Comparison of ENCODE assay signal across 24 mouse cellular contexts in the genomic region with DNA sequence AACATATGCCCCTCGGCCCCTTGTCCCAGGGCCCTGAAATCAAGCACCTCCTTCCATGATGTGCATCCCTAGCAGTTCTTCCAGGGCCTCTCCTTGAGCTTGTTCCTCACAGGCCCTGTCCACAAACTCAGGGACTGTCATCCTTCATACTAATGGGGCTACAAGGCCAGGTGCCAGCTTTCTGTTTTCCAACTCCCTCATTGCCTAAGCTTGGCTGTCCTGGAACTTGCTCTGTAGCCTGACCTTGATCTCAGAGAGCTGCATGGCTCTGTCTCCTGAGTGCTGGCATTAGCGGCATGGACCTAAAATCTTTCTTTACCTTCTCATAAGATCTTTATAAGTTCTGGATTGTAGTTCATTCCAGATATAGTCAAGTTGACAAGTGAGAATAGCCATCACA. TPM values are rescaled to one million over a fixed set of nuclear protein-coding genes. Genes with fewer than 3 reads are reported as not detected.
A peak's percentile ranks its signal among the peaks of the same experiment; 100 is the strongest.
DNase-seq lines count a peak whose midpoint lies in the region; ATAC-seq and TF ChIP-seq lines count a peak whose summit lies in the region.
"Had no signal": no experiment of that assay in that cellular context is flagged by ENCODE, and none has a peak within 500 bp of the region (broad histone marks: within the 10 kb centered on the region; RNA-seq: fewer than 3 reads in every experiment).

No protein-coding gene starts in this region.

- H3K4me1 ChIP-seq in liver, adult 2 months (ENCODE audit: control insufficient read depth, insufficient read depth, low read length): peaks cover 13% of the 10 kb centered on the region; the same call in 1 of the 2 replicates
- peaks cover 22% of the 10 kb centered on the region for H3K4me1 ChIP-seq in liver, embryonic 12.5 days

- 49% methylated on average over 2 of the region's 2 CpGs for WGBS in liver, adult 2 months
- WGBS in liver, embryonic 12.5 days (ENCODE audit: insufficient replicate concordance): 73% methylated on average over 2 of the region's 2 CpGs

- no peak for ATAC-seq in liver, embryonic 12.5 days
- ATAC-seq: activated CD4-positive, CD25-positive, alpha-beta regulatory T cell, adult 4 months; CD4-positive, CD25-positive, alpha-beta regulatory T cell, adult 4 months; forebrain, embryonic 13.5 days; forebrain, embryonic 15.5 days; forebrain, postnatal 0 days; Patski had no signal

- TF ChIP-seq CTCF in liver, adult 2 months (IDR thresholded peaks at IDR 0.05; ENCODE audit: low read depth, low read length): no peak

- no peaks in the 10 kb centered on the region for H3K36me3 ChIP-seq in liver, adult 2 months (ENCODE audit: control insufficient read depth, insufficient read depth, low read length)
- no peaks in the 10 kb centered on the region for H3K36me3 ChIP-seq in liver, embryonic 12.5 days
- H3K36me3 ChIP-seq: embryonic facial prominence, embryonic 10.5 days; embryonic facial prominence, embryonic 12.5 days; forebrain, embryonic 15.5 days had no signal

- no peak overlapping the region for H3K4me2 ChIP-seq in liver, embryonic 12.5 days
- H3K4me2 ChIP-seq: embryonic facial prominence, embryonic 12.5 days; forebrain, embryonic 13.5 days; forebrain, embryonic 15.5 days had no signal

- TF ChIP-seq POLR2A in liver, adult 2 months (IDR thresholded peaks at IDR 0.05; ENCODE audit: extremely low read depth, insufficient read depth, low read length): no peak

- H3K9me3 ChIP-seq in liver, embryonic 12.5 days (replicated peaks): no peaks in the 10 kb centered on the region
- H3K9me3 ChIP-seq: embryonic facial prominence, embryonic 10.5 days; embryonic facial prominence, embryonic 12.5 days; forebrain, embryonic 13.5 days; forebrain, embryonic 15.5 days; G1E had no signal

- no peaks in the 10 kb centered on the region for H3K27me3 ChIP-seq in liver, adult 2 months (ENCODE audit: control insufficient read depth, insufficient read depth, low read length)
- no peaks in the 10 kb centered on the region for H3K27me3 ChIP-seq in liver, embryonic 12.5 days (replicated peaks)
- H3K27me3 ChIP-seq: CH12.LX; embryonic facial prominence, embryonic 12.5 days; forebrain, embryonic 13.5 days; forebrain, embryonic 15.5 days; Patski had no signal

- peak overlapping the region; percentile 81 for H3K27ac ChIP-seq in liver, adult 2 months (replicated peaks; ENCODE audit: insufficient read depth, low read depth, low read length)
- no peak overlapping the region for H3K27ac ChIP-seq in liver, embryonic 12.5 days
- H3K27ac ChIP-seq: embryonic facial prominence, embryonic 10.5 days; embryonic facial prominence, embryonic 12.5 days; forebrain, embryonic 13.5 days; forebrain, embryonic 15.5 days had no signal

- DNase-seq in adrenal gland, adult 2 months: peak; percentile 84
- DNase-seq in adrenal gland, postnatal 4 days (ENCODE audit: low spot score in 2 of 2): no peak
- DNase-seq in liver, adult 2 months (ENCODE audit: extremely low read depth, low read depth, low spot score): peak; percentile 94
- peak; percentile 74 for DNase-seq in adrenal gland, postnatal 14 days
- DNase-seq in adrenal gland, postnatal 36 days: peak; percentile 61 to 79
- no peak for DNase-seq in cerebellum, postnatal 25 days
- DNase-seq in natural killer cell, adult 2 months (ENCODE audit: low spot score in 2 of 2): no peak
- DNase-seq: B cell, adult 2 months; cerebellum, adult 11 months; cerebellum, adult 18-20 months; cerebellum, adult 8-10 months; cerebellum, adult 9-11 months; cerebellum, postnatal 14 days; forebrain, postnatal 0 days had no signal

- no peak overlapping the region for H3K4me3 ChIP-seq in liver, adult 2 months (ENCODE audit: insufficient read depth, low read depth, low read length)
- no peak overlapping the region for H3K4me3 ChIP-seq in liver, embryonic 12.5 days
- H3K4me3 ChIP-seq: embryonic facial prominence, embryonic 10.5 days; embryonic facial prominence, embryonic 12.5 days; forebrain, embryonic 13.5 days; forebrain, embryonic 15.5 days had no signal

- no peaks in the 10 kb centered on the region; the same call in 1 of the 2 replicates for H3K79me2 ChIP-seq in liver, adult 2 months (ENCODE audit: control insufficient read depth, insufficient read depth, low read length)

- no peak overlapping the region for H3K9ac ChIP-seq in liver, adult 2 months (ENCODE audit: low read depth, low read length)
- H3K9ac ChIP-seq in liver, embryonic 12.5 days: no peak overlapping the region
- H3K9ac ChIP-seq: embryonic facial prominence, embryonic 12.5 days; forebrain, embryonic 13.5 days; forebrain, embryonic 15.5 days; forebrain, postnatal 0 days had no signal

RNA-seq across cellular contexts. Expression of a gene that starts 39.7 kb away (rescaled TPM):
- 10 to 100 TPM; 12.7 to 14.1 TPM for total RNA-seq in adrenal gland, adult 2 months (2021)
- 26.1 and 28.9 TPM in 2 replicates for polyA plus RNA-seq in adrenal gland, adult 2 months (2012; rRNA removed)
- total RNA-seq in adrenal gland, postnatal 4 days (2021): 10 to 100 TPM; 22.2 to 22.7 TPM
- 1.1 and 1.7 TPM in 2 replicates for total RNA-seq in liver, adult 2 months (2014; rRNA removed)
- polyA plus RNA-seq in liver, adult 2 months (2012; rRNA removed): 2.1 TPM in 2 replicates
- 7.5 and 8.3 TPM in 2 replicates for polyA plus RNA-seq in liver, embryonic 12.5 days (2016; fragmentation: Nextera tagmentation; extraction: Ambion mirVana)
- 10.7 and 11.5 TPM in 2 replicates for total RNA-seq in adrenal gland, postnatal 14 days (2021)
- total RNA-seq in adrenal gland, postnatal 36 days (2021): 10 to 100 TPM; 10.0 to 17.8 TPM

Comparison
In these comparisons a context has a peak if more than half of its experiments do, and no peak if none do; other contexts are left out.
1. DNase-seq: peak in adrenal gland, adult 2 months (single experiment), liver, adult 2 months (single experiment), adrenal gland, postnatal 14 days (single experiment) and adrenal gland, postnatal 36 days (2 of 2); none in adrenal gland, postnatal 4 days (0 of 2), cerebellum, postnatal 25 days (0 of 2) and natural killer cell, adult 2 months (0 of 2).